Mouse (Mus musculus) forebrain, embryonic 16.5 days (tissue): Measurements from ENCODE around the gene Vdr. TPM values are rescaled to one million over a fixed set of nuclear protein-coding genes. Genes with fewer than 3 reads are reported as not detected.

Experiments
- ATAC-seq: fragments of 200-750 bp; cut with Nextera tagmentation; 2 replicates; pipeline ENCODE4 v1.8.0; 2017; ENCODE audit warnings: mild to moderate bottlenecking, moderate library complexity
- H3K27ac ChIP-seq: fragments of 300-500 bp; sonication (generic); 2 replicates; pipeline ENCODE4 v1.5.1; 2014; ENCODE audit warnings: low read length, control low read depth
- H3K27me3 ChIP-seq: fragments of 300-500 bp; sonication (generic); replicated peaks from 2 replicates; pipeline ENCODE4 v1.6.1; 2014; ENCODE audit warnings: low read length; ENCODE audit not compliant: control insufficient read depth, insufficient read depth
- H3K36me3 ChIP-seq: fragments of 300-500 bp; sonication (generic); 2 replicates; pipeline ENCODE4 v1.6.1; 2014; ENCODE audit not compliant: control insufficient read depth, insufficient read depth
- H3K4me1 ChIP-seq: fragments of 300-500 bp; sonication (generic); replicated peaks from 2 replicates; pipeline ENCODE4 v1.6.1; 2014; ENCODE audit warnings: low read length; ENCODE audit not compliant: control insufficient read depth, insufficient read depth
- H3K4me2 ChIP-seq: fragments of 300-500 bp; sonication (generic); 2 replicates; pipeline ENCODE4 v1.6.1; 2014; ENCODE audit warnings: mild to moderate bottlenecking, low read length, control low read depth
- H3K4me3 ChIP-seq: fragments of 300-500 bp; sonication (generic); replicated peaks from 2 replicates; pipeline ENCODE4 v1.5.1; 2014; ENCODE audit warnings: mild to moderate bottlenecking, low read length, control low read depth
- H3K9ac ChIP-seq: fragments of 300-500 bp; sonication (generic); replicated peaks from 2 replicates; pipeline ENCODE4 v1.6.1; 2014; ENCODE audit warnings: low read depth, low read length, control low read depth
- H3K9me3 ChIP-seq: fragments of 300-500 bp; sonication (generic); 2 replicates; pipeline ENCODE4 v1.6.1; 2016; ENCODE audit warnings: low read length; ENCODE audit not compliant: control insufficient read depth
- WGBS: fragments of 180-500 bp; shearing (Covaris S2); extraction: QIAGEN DNeasy Blood & Tissue Kit; methylation state at CpG from one replicate; pipeline ENCODE4 v1.1.7; 2014; 5-methylcytosine and 5-hydroxymethylcytosine counted together
- polyA plus RNA-seq: library from polyadenylated mRNA; unstranded; fragments of >200 nt; fragmentation: Nextera tagmentation; extraction: Ambion mirVana; gene quantifications from 2 replicates; pipeline ENCODE4 v1.2.1, GENCODE M21; 2015

The Vdr gene
- polyA plus RNA-seq, 1 experiment from 2014 or later: not detected

GRCm38 (mm10) chr15:97907801-97908751 is 2.4 kb downstream of the Vdr start:
- Histone ChIP-seq H3K4me2 (peak overlapping the region; percentile 62), H3K27me3 (peaks cover 13% of the 10 kb centered on the region), H3K27ac (no peak overlapping the region), H3K9me3 (no peaks in the 10 kb centered on the region), H3K9ac (peak overlapping the region; percentile 37; the same call in 1 of the 2 replicates), H3K36me3 (no peaks in the 10 kb centered on the region), H3K4me1 (peaks cover 10% of the 10 kb centered on the region), H3K4me3 (peak overlapping the region; percentile 40)
- under 1% methylated on average over 59 of the region's 59 CpGs for WGBS
- ATAC-seq: peak; percentile 72

GRCm38 (mm10) chr15:97907202-97907601 is 3.2 kb downstream of the Vdr start:
- no peak overlapping the region for H3K4me3 ChIP-seq
- H3K36me3 ChIP-seq: no peaks in the 10 kb centered on the region
- peaks cover 13% of the 10 kb centered on the region for H3K27me3 ChIP-seq
- no peak for ATAC-seq
- no peak overlapping the region for H3K27ac ChIP-seq
- no peaks in the 10 kb centered on the region for H3K9me3 ChIP-seq
- WGBS: 49% methylated on average over 5 of the region's 5 CpGs
- H3K9ac ChIP-seq: no peak overlapping the region
- peaks cover 10% of the 10 kb centered on the region for H3K4me1 ChIP-seq
- no peak overlapping the region for H3K4me2 ChIP-seq

- no peak overlapping the region for H3K27ac ChIP-seq
- 69% methylated on average over 6 of the region's 6 CpGs for WGBS
- peaks cover 10% of the 10 kb centered on the region for H3K4me1 ChIP-seq
- no peak overlapping the region for H3K4me3 ChIP-seq
- H3K27me3 ChIP-seq: peaks cover 13% of the 10 kb centered on the region
- ATAC-seq: no peak
- no peak overlapping the region for H3K9ac ChIP-seq
- H3K4me2 ChIP-seq: no peak overlapping the region
- no peaks in the 10 kb centered on the region for H3K36me3 ChIP-seq
- H3K9me3 ChIP-seq: no peaks in the 10 kb centered on the region
These were observed 5.1 kb downstream of the Vdr start for GRCm38 (mm10) chr15:97905281-97905680.

- Histone ChIP-seq H3K9ac (no peak overlapping the region), H3K9me3 (no peaks in the 10 kb centered on the region), H3K36me3 (no peaks in the 10 kb centered on the region), H3K27me3 (peaks cover 13% of the 10 kb centered on the region), H3K4me3 (no peak overlapping the region), H3K27ac (no peak overlapping the region), H3K4me2 (no peak overlapping the region), H3K4me1 (peaks cover 10% of the 10 kb centered on the region)
- no peak for ATAC-seq
- 58% methylated on average over 11 of the region's 11 CpGs for WGBS
These were observed 6.0 kb downstream of the Vdr start for GRCm38 (mm10) chr15:97904339-97904991.

GRCm38 (mm10) chr15:97903261-97904009 is 7.0 kb downstream of the Vdr start:
- Histone ChIP-seq H3K27me3 (peaks cover 8% of the 10 kb centered on the region), H3K27ac (no peak overlapping the region), H3K4me2 (no peak overlapping the region), H3K9me3 (no peaks in the 10 kb centered on the region), H3K4me1 (peaks cover 8% of the 10 kb centered on the region), H3K36me3 (no peaks in the 10 kb centered on the region), H3K9ac (no peak overlapping the region), H3K4me3 (no peak overlapping the region)
- 77% methylated on average over 15 of the region's 15 CpGs for WGBS
- ATAC-seq: no peak

GRCm38 (mm10) chr15:97900991-97901390 is 9.4 kb downstream of the Vdr start:
- Histone ChIP-seq H3K9me3 (no peaks in the 10 kb centered on the region), H3K4me1 (no peaks in the 10 kb centered on the region), H3K27me3 (no peaks in the 10 kb centered on the region), H3K9ac (no peak overlapping the region), H3K4me2 (no peak overlapping the region), H3K27ac (no peak overlapping the region), H3K36me3 (no peaks in the 10 kb centered on the region), H3K4me3 (no peak overlapping the region)
- ATAC-seq: no peak
- 90% methylated on average over 9 of the region's 9 CpGs for WGBS

GRCm38 (mm10) chr15:97900336-97900912 is 10.0 kb downstream of the Vdr start:
- Histone ChIP-seq H3K27ac (no peak overlapping the region), H3K9me3 (no peaks in the 10 kb centered on the region), H3K4me1 (no peaks in the 10 kb centered on the region), H3K9ac (no peak overlapping the region), H3K27me3 (no peaks in the 10 kb centered on the region), H3K4me2 (no peak overlapping the region), H3K36me3 (no peaks in the 10 kb centered on the region), H3K4me3 (no peak overlapping the region)
- no peak for ATAC-seq
- WGBS: 82% methylated on average over 12 of the region's 12 CpGs

- Histone ChIP-seq H3K4me1 (no peaks in the 10 kb centered on the region), H3K4me2 (no peak overlapping the region), H3K9ac (no peak overlapping the region), H3K27me3 (no peaks in the 10 kb centered on the region), H3K4me3 (no peak overlapping the region), H3K36me3 (no peaks in the 10 kb centered on the region), H3K9me3 (no peaks in the 10 kb centered on the region), H3K27ac (no peak overlapping the region)
- ATAC-seq: no peak
- 55% methylated on average over 8 of the region's 8 CpGs for WGBS
These were observed 10.7 kb downstream of the Vdr start for GRCm38 (mm10) chr15:97899714-97900113.

- Histone ChIP-seq H3K27ac (no peak overlapping the region), H3K27me3 (no peaks in the 10 kb centered on the region), H3K9me3 (no peaks in the 10 kb centered on the region), H3K4me3 (no peak overlapping the region), H3K4me2 (no peak overlapping the region), H3K9ac (no peak overlapping the region), H3K36me3 (no peaks in the 10 kb centered on the region), H3K4me1 (no peaks in the 10 kb centered on the region)
- no peak for ATAC-seq
- 90% methylated on average over 5 of the region's 5 CpGs for WGBS
These were observed 11.6 kb downstream of the Vdr start for GRCm38 (mm10) chr15:97898791-97899190.
